Mouse (Mus musculus): ENCODE results near the gene Gm14288. TPM values are rescaled to one million over a fixed set of nuclear protein-coding genes. Genes with fewer than 3 reads are reported as not detected.
"Not testable (repeated sequence)": the region's sequence is repeated elsewhere in the genome, so short reads cannot be mapped to it uniquely, and the experiment has no call there.

Gm14288 gene
- total RNA-seq (2021): under 1 TPM in 1 of 2 experiments, not detected in 1; 0.72 TPM
- long read RNA-seq, experiment 1, partial matches to known transcripts: 0 of 4 reads
- long read RNA-seq, experiment 1, other reads (novel, unspliced or antisense): 1 of 4 reads
- long read RNA-seq, experiment 2, transcript Gm14288-201 (3 exons, 3,438 nt): major isoform, 6 of 8 reads
- long read RNA-seq, experiment 2, partial matches to known transcripts: 0 of 8 reads
- long read RNA-seq, experiment 2, other reads (novel, unspliced or antisense): 2 of 8 reads

- not testable (repeated sequence) for DNase-seq
Measured at GRCm38 (mm10) chr2:175800993-175801392, at the start of gene Gm14288. TSS of gene Gm14288 (minus strand) at chr2:175801093.

- not testable (repeated sequence) for DNase-seq
Measured at GRCm38 (mm10) chr2:175741237-175741636, 59.7 kb downstream of the Gm14288 start, which contains the start of gene Gm2007. TSS of gene Gm2007 (plus strand) at chr2:175741537.

Other genes with a start within 250 kb of the Gm14288 start
- not detected for gene Gm11007, start 157.1 kb downstream of the Gm14288 start, total RNA-seq (2021)
- gene Zfp969, start 97.4 kb downstream of the Gm14288 start, total RNA-seq (2021): 1 to 10 TPM; 4.8 to 7.3 TPM
- gene Gm2007, start 59.6 kb downstream of the Gm14288 start, total RNA-seq (2021): not detected
- gene Gm6710, start 68.1 kb upstream of the Gm14288 start, total RNA-seq (2021): 10 to 100 TPM in 1 of 2 experiments, 1 to 10 TPM in 1; 8.6 to 10.2 TPM
- gene Zfp966, start 130.0 kb upstream of the Gm14288 start, total RNA-seq (2021): 1 to 10 TPM; 3.5 to 4.1 TPM
- 10 to 100 TPM; 15.0 to 15.2 TPM for gene Gm2026, start 164.2 kb upstream of the Gm14288 start, total RNA-seq (2021)